Mouse (Mus musculus): ENCODE measurements around the gene Naa80. TPM values are rescaled to one million over a fixed set of nuclear protein-coding genes. Genes with fewer than 3 reads are reported as not detected.

Naa80 gene
- polyA plus RNA-seq, 1 experiment, result 18.6 TPM

DNA sequence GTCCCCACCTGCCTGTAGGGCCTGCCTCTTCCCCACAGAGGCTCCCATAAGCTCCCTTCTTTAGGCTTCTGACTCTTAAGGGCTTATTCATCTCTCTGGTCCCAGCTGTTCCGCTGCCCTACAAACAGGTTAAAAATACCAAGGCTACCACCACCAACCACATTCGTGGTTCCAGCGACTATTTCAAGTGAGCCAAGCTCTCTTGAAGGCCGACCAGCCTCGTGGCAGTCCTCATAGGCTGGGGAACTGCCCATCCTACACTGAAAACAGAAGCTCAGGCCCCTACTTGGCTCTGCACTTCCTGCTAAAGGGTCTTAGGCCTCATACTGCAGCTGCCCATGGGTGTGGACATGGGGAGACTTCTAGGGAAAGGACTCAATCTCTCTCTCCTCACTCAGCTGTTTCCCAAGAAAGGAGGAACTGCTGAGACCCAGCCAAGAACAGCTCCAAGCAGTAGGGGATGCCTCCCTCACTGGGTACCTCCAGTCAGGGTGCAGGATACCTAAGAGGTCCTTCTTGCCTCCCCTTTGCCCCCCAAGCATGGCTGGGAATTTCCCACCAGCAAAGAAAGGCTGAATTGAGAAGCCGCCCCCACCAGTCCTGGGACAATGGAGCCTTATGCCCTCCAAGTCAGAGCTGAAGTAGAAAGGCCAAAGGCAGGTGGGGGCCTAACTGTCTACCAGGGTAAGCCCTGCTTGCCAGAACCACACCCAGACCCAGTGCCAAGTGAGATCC is 32.9 kb downstream of the Naa80 start:
- Histone ChIP-seq H3K4me3 (ENCODE audit: low read depth, low read length) (peak overlapping the region; percentile 63), H3K4me1 (ENCODE audit: control insufficient read depth, insufficient read depth, low read length) (peaks cover 8% of the 10 kb centered on the region), H3K27me3 (ENCODE audit: control insufficient read depth, insufficient read depth, low read length, poor library complexity, severe bottlenecking) (no peaks in the 10 kb centered on the region), H3K9ac (ENCODE audit: low read depth, poor library complexity, severe bottlenecking) (peak overlapping the region; percentile 59), H3K9me3 (replicated peaks; ENCODE audit: control insufficient read depth, insufficient read depth, low read length, poor library complexity, severe bottlenecking) (no peaks in the 10 kb centered on the region), H3K36me3 (ENCODE audit: control insufficient read depth, insufficient read depth, low read length, poor library complexity, severe bottlenecking) (peaks cover 23% of the 10 kb centered on the region), H3K27ac (ENCODE audit: insufficient read depth, low read length) (no peak overlapping the region)
- no peak for TF ChIP-seq POLR2A (IDR thresholded peaks at IDR 0.05; ENCODE audit: insufficient read depth, low read length)
- no peak for TF ChIP-seq CTCF (IDR thresholded peaks at IDR 0.05; ENCODE audit: low read depth, low read length)
- TF ChIP-seq EP300 (IDR thresholded peaks at IDR 0.05; ENCODE audit: insufficient read depth, low read depth, low read length), result no peak

DNA sequence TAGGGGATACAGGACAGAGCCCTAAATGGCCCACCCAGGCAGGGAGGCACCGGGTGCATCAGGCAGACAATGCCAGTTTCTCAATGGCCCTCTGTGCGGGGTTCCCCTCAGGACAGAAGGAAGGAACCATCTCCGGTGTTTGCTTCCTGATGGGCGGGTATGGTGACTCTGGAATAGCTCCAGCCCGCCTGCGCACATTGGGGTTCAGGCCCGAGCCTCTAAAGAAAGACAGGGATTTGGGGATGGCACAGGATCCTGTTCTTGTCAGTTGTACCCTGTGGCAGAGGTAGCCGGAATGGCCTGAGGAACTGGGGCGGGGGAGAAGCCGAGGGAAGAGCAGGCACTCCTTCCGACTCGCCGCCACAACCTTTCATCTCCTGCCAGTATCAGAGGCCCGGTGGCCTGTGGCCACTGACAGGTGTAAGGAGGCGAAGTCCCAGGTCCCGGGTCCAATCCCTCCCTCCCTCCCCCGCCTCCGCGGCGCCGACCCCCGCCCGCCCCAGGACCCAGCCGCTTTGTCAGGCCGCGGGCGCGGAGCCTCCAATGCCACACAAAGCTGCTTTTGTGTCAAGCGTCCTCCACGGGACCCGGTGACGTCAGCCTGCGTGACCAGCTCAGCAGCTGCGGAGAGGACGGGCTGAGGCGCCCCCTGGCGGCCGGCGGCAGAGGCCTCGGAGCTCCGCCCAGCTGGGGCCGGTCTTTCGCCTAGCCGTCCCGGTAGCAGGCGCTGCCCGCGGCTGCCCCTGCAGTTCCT is 33.7 kb downstream of the Naa80 start:
- Histone ChIP-seq H3K4me1 (ENCODE audit: control insufficient read depth, insufficient read depth, low read length) (peaks cover 6% of the 10 kb centered on the region), H3K27me3 (ENCODE audit: control insufficient read depth, insufficient read depth, low read length, poor library complexity, severe bottlenecking) (no peaks in the 10 kb centered on the region), H3K36me3 (ENCODE audit: control insufficient read depth, insufficient read depth, low read length, poor library complexity, severe bottlenecking) (peaks cover 23% of the 10 kb centered on the region), H3K9me3 (replicated peaks; ENCODE audit: control insufficient read depth, insufficient read depth, low read length, poor library complexity, severe bottlenecking) (no peaks in the 10 kb centered on the region), H3K27ac (ENCODE audit: insufficient read depth, low read length) (no peak overlapping the region), H3K9ac (ENCODE audit: low read depth, poor library complexity, severe bottlenecking) (peak overlapping the region; percentile 59), H3K4me3 (ENCODE audit: low read depth, low read length) (peak overlapping the region; percentile 63)
- peak; percentile 83 for TF ChIP-seq CTCF (IDR thresholded peaks at IDR 0.05; ENCODE audit: low read depth, low read length)
- TF ChIP-seq EP300 (IDR thresholded peaks at IDR 0.05; ENCODE audit: insufficient read depth, low read depth, low read length), result peak; percentile 66
- no peak for TF ChIP-seq POLR2A (IDR thresholded peaks at IDR 0.05; ENCODE audit: insufficient read depth, low read length)

DNA sequence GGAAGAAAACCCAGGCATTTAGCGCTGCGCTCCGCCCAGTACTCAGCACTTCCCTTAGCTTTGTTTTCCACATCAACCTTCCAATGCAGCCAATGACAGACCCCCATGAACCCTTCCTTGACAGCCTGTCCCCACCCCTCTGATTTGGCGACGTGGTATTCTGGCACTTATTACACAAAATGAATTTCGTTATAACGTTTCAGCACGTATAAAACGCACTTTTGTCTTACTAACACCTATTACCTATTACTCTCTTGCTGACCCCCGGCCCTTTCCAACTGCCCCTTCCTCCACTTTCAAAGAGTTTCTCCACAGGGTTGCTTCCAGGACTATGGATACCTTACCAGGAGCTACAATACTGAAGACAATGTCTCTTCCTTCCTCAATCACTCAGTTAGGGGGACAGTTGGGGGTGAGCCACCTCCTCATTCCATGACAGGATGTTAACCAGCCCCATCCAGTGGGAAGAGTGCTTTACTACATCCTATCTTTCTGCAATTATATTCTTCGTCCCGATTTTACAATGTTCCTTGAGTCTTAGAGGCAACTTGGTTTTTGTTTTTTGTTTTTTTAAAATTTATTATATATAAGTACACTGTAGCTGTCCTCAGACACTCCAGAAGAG is 34.4 kb downstream of the Naa80 start:
- H3K4me3 ChIP-seq (ENCODE audit: low read depth, low read length), result peak overlapping the region; percentile 47
- no peaks in the 10 kb centered on the region for H3K27me3 ChIP-seq (ENCODE audit: control insufficient read depth, insufficient read depth, low read length, poor library complexity, severe bottlenecking)
- H3K36me3 ChIP-seq (ENCODE audit: control insufficient read depth, insufficient read depth, low read length, poor library complexity, severe bottlenecking), result peaks cover 23% of the 10 kb centered on the region
- peak overlapping the region; percentile 57; the same call in 1 of the 2 replicates for H3K27ac ChIP-seq (ENCODE audit: insufficient read depth, low read length)
- peaks cover 6% of the 10 kb centered on the region for H3K4me1 ChIP-seq (ENCODE audit: control insufficient read depth, insufficient read depth, low read length)
- no peaks in the 10 kb centered on the region for H3K9me3 ChIP-seq (replicated peaks; ENCODE audit: control insufficient read depth, insufficient read depth, low read length, poor library complexity, severe bottlenecking)
- no peak overlapping the region for H3K9ac ChIP-seq (ENCODE audit: low read depth, poor library complexity, severe bottlenecking)
- TF ChIP-seq POLR2A (IDR thresholded peaks at IDR 0.05; ENCODE audit: insufficient read depth, low read length), result no peak
- TF ChIP-seq CTCF (IDR thresholded peaks at IDR 0.05; ENCODE audit: low read depth, low read length), result no peak
- TF ChIP-seq EP300 (IDR thresholded peaks at IDR 0.05; ENCODE audit: insufficient read depth, low read depth, low read length), result no peak

DNA sequence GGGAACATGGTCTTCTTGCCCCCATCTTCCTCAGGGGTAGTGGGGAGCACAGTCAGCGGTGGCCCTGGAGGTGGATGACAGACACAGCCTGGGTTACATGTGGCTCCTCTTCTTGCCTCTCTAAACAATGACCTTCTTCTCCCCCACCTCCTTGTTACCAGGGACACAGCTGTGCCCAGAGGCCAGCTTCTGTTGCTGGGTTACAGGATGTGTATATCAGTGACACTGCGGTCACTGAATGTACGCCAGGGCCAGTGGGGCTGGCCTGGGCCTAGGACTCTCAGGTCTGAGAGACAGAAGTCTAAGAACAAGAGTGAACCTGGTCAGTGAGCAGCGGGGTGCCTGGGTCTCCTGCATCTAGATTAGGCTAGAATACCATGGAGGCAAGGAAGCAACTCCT is 36.3 kb downstream of the Naa80 start:
- no peak overlapping the region for H3K4me3 ChIP-seq (ENCODE audit: low read depth, low read length)
- no peak for TF ChIP-seq POLR2A (IDR thresholded peaks at IDR 0.05; ENCODE audit: insufficient read depth, low read length)
- TF ChIP-seq EP300 (IDR thresholded peaks at IDR 0.05; ENCODE audit: insufficient read depth, low read depth, low read length), result no peak
- no peak for TF ChIP-seq CTCF (IDR thresholded peaks at IDR 0.05; ENCODE audit: low read depth, low read length)
- H3K27ac ChIP-seq (ENCODE audit: insufficient read depth, low read length), result no peak overlapping the region
- H3K36me3 ChIP-seq (ENCODE audit: control insufficient read depth, insufficient read depth, low read length, poor library complexity, severe bottlenecking), result peaks cover 23% of the 10 kb centered on the region
- H3K9ac ChIP-seq (ENCODE audit: low read depth, poor library complexity, severe bottlenecking), result no peak overlapping the region
- no peaks in the 10 kb centered on the region for H3K27me3 ChIP-seq (ENCODE audit: control insufficient read depth, insufficient read depth, low read length, poor library complexity, severe bottlenecking)
- no peaks in the 10 kb centered on the region for H3K9me3 ChIP-seq (replicated peaks; ENCODE audit: control insufficient read depth, insufficient read depth, low read length, poor library complexity, severe bottlenecking)
- no peaks in the 10 kb centered on the region for H3K4me1 ChIP-seq (ENCODE audit: control insufficient read depth, insufficient read depth, low read length)

DNA sequence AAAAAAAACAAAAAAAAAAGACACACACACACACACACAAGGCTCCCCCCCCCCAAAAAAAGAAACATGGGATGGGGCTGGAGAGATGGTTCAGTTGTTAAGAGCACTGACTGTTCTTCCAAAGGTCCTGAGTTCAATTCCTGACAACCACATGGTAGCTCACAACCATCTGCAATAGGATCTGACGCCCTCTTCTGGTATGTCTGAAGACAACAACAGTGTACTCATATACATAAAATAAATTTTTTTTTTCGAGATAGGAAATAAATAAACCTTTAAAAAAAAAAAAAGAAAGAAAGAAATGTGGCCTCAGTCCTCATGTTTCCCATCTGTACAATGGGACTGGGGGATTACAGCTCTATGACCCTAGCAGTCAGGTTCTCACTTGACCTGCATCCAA is 38.8 kb downstream of the Naa80 start:
- H3K36me3 ChIP-seq (ENCODE audit: control insufficient read depth, insufficient read depth, low read length, poor library complexity, severe bottlenecking), result peaks cover 23% of the 10 kb centered on the region
- H3K4me1 ChIP-seq (ENCODE audit: control insufficient read depth, insufficient read depth, low read length), result no peaks in the 10 kb centered on the region
- no peaks in the 10 kb centered on the region for H3K9me3 ChIP-seq (replicated peaks; ENCODE audit: control insufficient read depth, insufficient read depth, low read length, poor library complexity, severe bottlenecking)
- no peak overlapping the region for H3K4me3 ChIP-seq (ENCODE audit: low read depth, low read length)
- no peaks in the 10 kb centered on the region for H3K27me3 ChIP-seq (ENCODE audit: control insufficient read depth, insufficient read depth, low read length, poor library complexity, severe bottlenecking)
- no peak overlapping the region for H3K9ac ChIP-seq (ENCODE audit: low read depth, poor library complexity, severe bottlenecking)
- TF ChIP-seq EP300 (IDR thresholded peaks at IDR 0.05; ENCODE audit: insufficient read depth, low read depth, low read length), result no peak
- no peak for TF ChIP-seq CTCF (IDR thresholded peaks at IDR 0.05; ENCODE audit: low read depth, low read length)
- TF ChIP-seq POLR2A (IDR thresholded peaks at IDR 0.05; ENCODE audit: insufficient read depth, low read length), result no peak
- H3K27ac ChIP-seq (ENCODE audit: insufficient read depth, low read length), result peak overlapping the region; percentile 2; the same call in 1 of the 2 replicates
